Mouse (Mus musculus): ENCODE data around the gene Defb22.
A peak's percentile ranks its signal among the peaks of the same experiment; 100 is the strongest.

Defb22 gene

DNA sequence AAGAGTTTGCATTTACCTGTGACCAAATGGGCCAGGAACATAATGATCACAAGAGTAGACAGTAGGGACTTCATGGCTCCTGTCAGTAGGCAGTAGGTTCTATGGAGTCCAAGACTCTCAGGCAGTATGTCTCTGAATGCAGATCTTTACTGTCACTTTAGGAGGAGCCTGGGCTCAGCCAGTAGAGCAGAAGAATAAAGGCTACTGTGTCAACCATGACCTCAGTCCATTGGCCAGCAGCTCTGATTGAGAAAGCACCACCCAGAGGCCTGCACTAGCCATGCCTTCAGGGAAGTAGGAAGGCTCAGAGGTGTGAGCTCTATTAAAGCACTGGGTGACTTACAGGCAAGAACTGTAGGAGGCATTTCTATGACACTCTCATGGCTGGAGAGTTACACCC is at the start of gene Defb22:
Gene Defb22 (minus strand): TSS at position 101 of the 400 bp plus-strand sequence.
- no peak for DNase-seq (ENCODE audit: low spot score in 2 of 2)

DNA sequence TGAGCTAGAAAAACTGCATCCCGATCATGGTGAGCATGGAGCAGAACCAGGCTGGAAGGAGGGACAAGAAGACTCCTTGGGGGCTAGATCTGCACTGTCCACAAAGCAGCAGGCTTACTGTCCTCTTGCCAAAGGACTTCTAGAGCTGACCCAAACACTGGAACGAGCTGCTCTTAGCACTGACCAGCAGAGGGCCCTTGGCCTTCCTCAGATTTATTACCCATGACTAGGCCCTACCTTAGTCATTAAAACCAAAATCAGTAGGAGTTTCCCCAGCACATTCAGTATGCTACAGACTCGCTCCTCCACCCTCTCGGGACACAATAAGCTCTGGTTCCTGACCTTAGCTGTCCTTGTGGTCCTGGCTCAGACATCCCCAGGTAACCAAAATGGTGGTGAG is 28.0 kb upstream of the Defb22 start, which contains the start of gene Defb28:
Gene Defb28 (plus strand): TSS at position 275 of the 400 bp plus-strand sequence.
- no peak for DNase-seq (ENCODE audit: low spot score in 2 of 2)

DNA sequence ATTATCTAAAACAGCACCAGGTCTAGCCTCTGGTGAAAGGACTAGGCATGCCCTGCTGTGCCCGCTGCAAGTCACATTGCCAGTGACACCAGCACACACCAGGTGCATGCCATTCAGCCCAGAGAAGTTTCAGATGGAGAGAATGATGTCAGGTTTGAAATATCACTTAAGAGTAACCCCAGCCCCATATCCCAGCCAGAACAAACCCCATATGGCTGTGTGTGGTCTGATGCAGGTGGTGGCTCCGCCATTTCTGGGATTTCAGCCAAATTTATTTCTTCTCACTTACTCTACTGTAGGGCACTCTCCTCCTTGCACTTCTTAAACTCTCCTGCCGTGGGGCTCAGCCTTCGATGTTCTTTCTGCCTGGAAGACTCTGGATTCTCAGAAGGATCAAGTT is 26.1 kb upstream of the Defb22 start:
- no peak for DNase-seq (ENCODE audit: low spot score in 2 of 2)

DNA sequence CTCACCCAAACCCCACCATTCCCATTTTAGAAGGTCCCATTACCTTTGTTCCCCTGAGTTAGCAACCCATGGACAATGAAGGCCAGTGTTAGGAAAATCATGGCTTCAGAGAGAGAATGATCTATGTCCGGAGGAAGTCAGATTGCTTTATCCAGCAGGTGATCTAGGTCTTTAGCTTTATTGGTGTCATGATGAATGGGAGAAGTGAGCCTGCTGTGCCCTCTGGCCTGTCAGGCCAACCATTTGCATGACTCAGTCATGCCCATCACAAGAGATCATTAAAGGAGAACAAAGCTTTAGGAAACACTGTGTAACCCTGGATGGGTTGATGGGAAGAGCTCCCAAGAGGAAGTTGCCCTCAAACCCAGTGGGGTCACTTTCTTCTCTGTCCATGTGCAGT is 21.7 kb upstream of the Defb22 start, which contains the start of gene Defb26:
Gene Defb26 (minus strand): TSS at position 101 of the 400 bp plus-strand sequence.
- no peak for DNase-seq (ENCODE audit: low spot score in 2 of 2)

DNA sequence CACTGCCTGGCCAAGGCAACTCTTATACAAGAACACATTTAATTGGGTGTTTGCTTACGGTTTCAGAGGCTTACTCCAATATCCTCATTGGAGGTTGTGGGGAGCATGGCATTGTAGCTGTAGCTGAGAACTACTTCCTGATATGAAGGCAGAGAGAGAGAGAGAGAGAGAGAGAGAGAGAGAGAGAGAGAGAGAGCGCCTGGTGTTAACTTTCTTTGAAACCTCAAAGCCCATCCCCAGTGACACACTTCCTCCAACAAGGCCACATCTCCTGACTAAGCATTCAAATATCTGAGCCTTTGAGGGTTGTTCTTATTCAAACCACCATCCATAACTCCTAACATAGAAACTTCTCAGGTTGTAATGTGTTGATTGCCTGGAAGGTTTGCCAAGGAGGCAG is 14.0 kb upstream of the Defb22 start:
- no peak for DNase-seq (ENCODE audit: low spot score in 2 of 2)

DNA sequence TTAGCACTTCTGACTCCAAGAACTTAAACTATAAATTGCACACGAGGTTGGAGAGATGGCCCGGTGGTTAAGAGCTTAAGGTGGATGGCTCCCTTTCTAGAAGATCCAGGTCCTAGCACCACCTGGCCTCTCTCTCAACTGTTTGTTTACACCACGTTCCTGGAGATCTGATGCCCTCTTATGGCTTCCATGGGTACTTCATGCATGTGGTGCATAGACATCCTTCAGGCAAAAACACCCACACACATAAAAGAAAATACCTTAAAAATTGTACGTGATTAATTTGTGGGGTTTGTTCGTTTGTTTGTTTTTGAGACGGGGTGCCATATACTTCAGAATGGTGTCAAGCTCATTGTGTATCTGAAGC is 10.9 kb upstream of the Defb22 start:
- DNase-seq (ENCODE audit: low spot score in 2 of 2) = no peak

DNA sequence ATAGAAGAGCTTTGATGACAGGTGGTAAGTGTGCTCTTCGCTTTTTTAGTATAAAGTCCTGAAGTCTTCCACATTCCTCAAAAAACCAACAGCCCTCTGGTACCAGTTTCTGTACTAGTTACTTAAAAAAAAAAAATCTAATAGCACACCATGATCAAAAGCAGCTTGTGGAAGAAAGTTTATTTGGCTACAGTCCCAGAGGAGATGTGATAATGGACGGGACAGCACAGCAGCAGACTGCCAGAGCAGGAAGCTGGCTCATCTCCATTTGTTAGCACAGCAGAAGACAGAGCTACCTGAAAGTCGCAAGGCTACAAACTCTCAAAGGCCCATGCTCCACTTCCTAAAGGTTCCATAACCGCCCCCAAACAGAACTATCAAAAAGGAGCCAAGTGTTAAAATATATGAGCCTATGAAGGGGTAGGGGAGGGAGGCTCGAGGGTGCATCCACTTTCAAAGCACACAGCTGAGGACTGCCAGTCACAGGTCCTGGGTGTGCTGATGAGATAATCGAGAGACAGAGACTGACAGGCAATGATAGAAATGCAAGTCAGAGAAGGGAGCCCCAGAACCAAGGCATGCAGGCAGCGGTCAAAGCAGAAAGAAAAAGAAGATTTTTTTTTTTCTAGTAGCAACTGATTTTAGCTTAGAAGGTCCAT is 10.4 kb upstream of the Defb22 start:
- DNase-seq (ENCODE audit: low spot score in 2 of 2) = no peak

DNA sequence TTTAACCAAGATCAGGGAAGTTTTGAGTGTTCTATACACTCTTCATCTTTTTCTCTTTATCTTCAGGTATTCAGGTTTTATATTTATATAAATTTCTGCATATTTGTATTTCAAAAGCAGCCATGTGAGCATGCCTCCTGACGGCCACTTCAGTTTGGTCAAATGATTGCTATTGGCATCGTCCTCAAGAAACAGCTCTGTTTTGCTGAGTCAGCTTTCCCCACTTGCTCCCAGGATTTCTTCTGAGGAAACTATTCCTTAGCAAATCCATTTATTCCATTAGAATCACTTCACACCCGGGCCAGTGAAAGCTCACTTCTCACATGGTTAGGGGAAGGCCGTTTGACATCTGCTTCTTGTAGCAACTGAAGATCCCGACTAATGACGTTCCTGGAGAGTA is 8.1 kb upstream of the Defb22 start:
- no peak for DNase-seq (ENCODE audit: low spot score in 2 of 2)

DNA sequence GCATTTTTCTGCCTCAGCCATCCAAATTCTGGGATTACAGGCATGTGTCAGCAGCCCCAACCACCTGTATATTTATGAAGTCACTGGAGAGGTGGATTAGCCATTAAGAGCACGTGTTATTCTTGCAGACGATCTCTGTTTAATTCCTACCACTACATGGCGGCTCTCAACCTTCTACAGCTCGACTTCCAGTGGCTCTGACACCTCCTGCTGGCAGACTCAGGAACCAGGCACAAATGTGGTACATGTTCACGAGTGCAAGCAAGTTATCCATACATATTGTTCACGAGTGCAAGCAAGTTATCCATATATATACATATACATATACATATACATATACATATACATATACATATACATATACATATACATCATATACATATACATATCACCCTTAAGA is 3.2 kb upstream of the Defb22 start:
- DNase-seq (ENCODE audit: low spot score in 2 of 2) = no peak

DNA sequence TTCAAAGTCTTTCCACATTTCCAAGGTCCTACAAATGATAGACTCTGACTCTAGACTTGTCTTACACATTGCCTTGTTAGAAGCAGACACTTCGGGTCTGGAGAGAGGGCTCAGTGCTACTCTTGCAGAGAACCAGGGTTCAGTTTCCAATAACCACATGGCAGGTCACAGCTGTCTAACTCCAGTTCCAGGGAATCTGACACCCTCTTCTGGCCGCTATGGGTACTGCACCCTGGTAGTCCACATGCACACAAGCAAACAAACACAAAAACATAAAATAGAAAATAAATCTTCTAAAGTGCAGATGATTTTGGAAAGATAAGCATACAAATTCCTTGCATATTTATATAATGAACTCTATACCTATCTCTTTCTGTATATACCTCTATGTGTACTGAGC is 2.9 kb downstream of the Defb22 start:
- DNase-seq (ENCODE audit: low spot score in 2 of 2) = no peak

DNA sequence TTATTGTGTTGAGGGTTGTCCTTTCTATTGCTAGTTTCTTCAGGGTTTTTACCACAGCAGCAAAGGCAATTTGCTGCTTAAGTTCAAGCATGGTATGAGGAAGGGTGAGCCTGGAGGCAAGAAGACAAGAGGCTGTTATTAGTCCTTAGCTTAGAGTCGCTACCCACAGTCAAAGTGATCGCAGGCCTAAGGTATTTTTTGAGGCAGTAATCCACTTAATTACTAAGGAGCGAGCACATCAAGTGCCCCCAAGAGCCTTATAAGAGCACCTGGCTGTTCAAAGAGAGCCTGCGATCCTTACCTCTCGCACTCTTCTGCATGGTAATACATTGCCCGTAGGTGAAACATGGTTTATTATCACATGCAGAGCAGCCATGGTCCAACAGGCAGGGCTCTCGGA is 8.2 kb downstream of the Defb22 start:
- DNase-seq (ENCODE audit: low spot score in 2 of 2) = no peak

DNA sequence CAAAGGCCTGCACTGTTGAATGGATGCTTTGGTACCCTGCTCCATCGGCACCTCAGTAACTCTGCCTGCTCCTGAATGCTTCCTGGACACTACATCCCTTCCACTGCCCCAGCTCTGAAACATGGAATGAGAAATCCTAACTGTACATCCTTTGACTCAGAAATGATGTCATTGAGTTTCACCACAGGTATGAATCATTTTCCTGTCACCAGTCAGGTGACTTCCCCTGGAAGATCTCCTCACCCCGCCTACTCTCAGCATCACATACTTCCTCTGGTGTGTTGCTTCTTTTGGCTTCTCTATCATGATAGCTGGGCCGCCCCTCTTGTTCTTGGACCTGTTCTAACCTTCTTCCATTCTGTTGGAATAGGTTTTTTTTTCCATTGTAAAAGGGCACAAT is 9.1 kb downstream of the Defb22 start:
- no peak for DNase-seq (ENCODE audit: low spot score in 2 of 2)

DNA sequence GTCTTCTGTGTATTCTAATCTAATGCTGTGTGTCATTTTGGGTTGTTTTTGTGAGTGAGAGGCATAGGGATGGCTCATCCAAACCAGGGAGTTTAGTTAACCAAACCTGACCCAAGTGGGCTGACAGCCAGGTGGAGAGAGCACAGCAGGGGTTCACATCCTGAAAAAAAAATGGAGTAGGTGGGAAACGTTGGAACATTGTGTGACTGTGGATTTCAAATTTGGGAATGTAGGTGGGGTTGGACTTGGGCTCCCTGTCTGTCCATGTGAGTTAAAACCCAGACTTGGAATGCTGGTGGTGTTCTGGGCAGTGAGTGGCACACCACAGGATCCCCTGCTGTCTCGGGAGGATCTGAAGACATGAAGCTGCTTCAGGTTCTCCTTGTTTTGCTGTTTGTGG is 13.2 kb downstream of the Defb22 start, which contains the start of gene Defb20:
Gene Defb20 (plus strand): TSS at position 301 of the 400 bp plus-strand sequence.
- no peak for DNase-seq (ENCODE audit: low spot score in 2 of 2)

DNA sequence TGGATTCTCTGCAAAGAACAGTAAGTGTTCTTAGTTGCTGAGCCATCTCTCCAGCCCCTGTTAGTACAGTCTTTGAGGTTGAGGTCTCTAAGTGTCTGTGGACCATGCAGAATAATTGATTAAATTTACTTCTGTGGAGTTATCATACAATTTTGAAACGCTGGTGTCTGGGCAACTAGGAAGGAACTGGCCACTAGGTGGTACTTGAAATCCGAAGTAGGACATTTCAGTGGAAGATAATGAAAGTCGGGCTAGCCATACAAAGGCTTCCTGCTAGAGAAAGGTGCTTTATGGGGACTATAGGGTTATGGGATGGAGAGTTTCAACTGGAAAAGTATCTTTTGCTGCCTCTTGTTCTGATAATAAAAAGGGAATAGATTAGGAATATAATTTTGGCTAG is 17.5 kb downstream of the Defb22 start:
- no peak for DNase-seq (ENCODE audit: low spot score in 2 of 2)

DNA sequence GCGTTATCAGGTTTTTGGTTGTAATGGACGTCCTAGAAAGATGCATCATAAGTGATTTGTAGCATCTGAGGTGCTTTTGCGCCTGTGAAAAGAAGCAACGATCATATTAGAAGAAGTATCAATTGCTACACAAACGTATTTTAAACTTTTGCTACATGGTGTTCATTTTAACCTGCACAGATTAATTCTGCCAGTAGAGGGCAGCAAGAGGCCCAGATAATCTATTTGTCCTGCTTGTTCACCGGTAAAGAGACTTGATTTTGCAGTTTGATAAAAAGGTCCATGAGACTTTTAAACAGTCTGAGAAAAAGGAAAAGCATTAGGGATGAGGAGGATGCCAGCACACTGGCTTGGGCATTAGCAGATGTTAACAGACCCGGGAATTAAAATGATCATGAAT is 19.0 kb downstream of the Defb22 start:
- peak in 1 of 2 experiments; percentile 8 for DNase-seq (ENCODE audit: low spot score in 2 of 2)

DNA sequence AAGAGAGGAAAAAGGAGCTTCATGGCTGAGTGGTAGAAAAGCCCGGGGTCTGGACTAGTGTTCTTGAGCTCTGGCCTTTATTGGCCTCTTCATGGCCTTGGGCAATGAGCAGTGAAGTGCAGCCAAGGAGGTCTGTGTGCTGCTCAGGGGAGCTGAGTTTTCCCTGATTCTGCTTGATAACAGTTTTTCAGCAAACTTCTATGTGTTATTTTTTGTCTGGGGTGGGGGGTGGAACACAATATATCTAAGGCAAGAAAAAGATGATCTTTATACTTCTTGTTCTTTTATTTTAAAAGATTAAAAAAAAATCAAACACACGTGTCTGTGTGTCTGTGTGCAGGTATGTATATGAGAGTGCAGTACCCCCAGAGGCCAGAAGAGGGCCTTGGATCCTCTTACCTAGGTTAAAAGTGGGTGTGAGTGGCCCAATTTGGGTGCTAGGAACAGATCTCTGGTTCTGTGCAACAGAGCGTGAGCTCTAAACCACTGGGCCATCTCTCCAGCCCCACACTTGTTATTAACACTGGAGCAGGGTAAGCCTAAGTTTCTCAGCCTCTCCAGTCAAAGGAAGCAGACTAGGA is 25.3 kb downstream of the Defb22 start, which contains the start of gene Defb23:
Gene Defb23 (minus strand): TSS at position 51 of the 581 bp plus-strand sequence.
- DNase-seq (ENCODE audit: low spot score in 2 of 2) = no peak

DNA sequence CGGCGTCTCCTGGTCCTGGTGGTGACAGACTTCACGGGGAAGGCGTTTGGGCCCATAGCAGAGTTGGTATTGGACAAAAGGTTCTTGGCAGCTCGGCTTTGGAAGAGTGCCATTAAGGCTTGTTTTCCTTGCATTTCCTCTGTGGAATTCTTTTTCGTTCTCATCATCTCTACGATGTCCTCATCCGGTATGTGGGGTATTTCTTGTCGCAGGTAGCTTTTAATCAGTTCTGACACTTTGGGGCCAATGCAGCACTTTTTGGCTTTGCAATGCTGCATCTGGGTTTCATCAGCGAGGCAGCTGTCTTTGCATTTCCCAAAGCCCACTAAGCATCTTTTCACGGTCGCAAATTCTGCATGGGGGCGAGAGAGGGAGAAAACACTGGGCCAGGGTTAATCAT is 30.7 kb downstream of the Defb22 start:
- DNase-seq (ENCODE audit: low spot score in 2 of 2) = no peak

DNA sequence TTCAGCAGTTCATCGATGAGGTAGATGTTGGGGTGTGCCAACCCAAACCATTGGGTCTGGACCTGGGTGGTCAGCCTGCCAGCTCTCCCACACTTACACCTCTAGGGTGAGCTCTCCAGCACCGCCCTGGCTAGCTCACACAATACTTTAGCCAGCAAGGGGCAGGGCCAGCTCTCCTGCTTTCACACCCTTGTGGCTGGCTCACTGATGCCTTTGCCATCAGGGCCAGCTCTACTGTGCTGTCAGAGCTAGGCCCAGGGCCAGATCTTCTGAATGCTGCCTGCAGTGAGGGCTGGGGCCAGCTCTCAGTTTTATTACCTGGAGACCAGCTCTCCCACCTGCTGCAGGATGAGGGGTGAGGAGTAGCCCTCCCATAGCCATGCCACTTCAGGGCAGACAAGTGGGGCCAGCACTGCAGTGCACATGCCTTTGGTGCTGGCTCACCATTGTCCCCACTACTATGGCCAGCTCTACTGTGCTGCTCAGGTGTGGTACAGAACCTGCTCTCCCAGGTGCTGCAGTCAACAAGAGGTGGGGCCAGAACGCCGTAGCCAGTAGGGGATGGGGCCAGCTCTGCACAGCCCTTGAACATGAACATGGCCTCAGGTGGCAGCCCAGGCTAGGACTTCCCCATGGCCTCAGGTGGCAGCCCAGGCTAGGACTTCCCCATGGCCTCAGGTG is 37.7 kb downstream of the Defb22 start:
- DNase-seq (ENCODE audit: low spot score in 2 of 2) = no peak

DNA sequence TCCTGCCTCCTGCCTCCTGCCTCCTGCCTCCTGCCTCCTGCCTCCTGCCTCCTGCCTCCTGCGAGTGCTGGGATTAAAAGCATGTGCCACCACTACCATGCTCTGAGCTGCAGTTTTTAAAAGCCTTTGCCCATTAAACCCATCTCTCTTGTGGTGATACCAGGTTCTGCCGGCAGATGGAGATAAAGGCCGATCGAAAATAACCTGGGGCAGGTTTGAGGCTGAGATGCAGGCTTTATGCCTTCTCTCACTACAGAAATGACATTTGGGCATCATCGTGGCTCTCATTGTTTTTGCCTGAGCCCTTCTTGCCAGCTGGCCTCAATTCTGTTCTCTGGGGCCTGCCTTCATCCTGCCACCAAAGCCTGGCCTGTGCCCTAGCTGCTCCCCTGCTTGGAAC is 39.7 kb downstream of the Defb22 start:
- DNase-seq (ENCODE audit: low spot score in 2 of 2) = peak; percentile 26 to 56

DNA sequence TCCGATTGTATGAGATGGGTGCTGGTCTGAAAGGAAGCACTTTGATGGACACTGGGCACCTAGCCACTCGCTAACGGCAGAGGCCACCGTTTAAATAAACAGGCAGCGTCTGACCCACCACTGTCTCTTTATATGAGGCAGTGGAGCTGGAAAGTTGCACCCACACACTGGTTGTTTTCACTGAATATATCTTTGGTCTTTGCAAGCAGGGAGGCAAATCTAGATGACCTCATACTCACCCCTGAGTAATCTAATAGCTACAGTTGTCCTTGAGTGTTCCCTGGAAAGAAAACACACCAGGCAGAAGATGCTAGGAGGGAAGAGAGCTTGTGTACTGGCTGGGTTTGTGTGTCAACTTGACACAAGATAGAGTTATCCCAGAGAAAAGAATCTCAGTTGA is 42.5 kb downstream of the Defb22 start:
- DNase-seq (ENCODE audit: low spot score in 2 of 2) = no peak

DNA sequence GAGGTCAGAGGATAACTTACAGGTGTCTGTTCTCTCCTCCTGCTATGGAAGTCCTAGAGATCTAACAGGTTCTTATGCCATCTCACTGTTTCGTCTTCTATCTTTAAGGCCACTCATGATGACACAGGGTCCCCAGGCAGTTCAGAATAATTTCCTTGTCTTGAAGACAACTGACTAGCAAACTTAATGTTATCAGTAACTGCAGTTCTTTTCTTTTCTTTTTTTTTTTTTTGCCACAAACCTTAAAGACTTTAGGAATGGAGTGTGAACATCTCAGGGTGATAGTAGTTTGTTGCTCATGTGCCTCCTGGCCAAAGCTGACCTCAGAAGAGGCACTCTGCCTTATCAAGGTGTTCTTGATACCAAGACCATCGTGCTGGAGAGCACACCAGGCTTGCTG is 43.3 kb downstream of the Defb22 start:
- no peak for DNase-seq (ENCODE audit: low spot score in 2 of 2)

DNA sequence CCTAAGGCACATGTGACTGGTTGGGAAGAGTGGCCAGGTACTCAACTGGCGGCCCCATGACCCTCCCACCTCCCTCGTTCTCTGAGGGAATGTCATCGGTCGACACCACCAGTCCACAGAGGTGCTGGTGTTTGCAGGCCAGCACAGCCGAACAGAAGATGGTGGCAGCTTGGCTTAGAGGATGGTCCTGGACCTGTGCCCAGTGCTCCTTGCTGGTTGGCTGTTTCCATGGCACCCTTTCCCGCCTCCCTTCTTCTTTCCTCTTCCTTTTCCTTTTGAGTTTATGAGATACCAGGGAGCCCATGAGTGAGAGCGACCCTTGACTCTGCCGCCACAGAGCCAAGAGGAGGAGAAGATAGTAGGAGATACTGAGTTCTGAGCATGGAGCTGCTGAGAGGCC is 46.7 kb downstream of the Defb22 start:
- DNase-seq (ENCODE audit: low spot score in 2 of 2) = no peak

DNA sequence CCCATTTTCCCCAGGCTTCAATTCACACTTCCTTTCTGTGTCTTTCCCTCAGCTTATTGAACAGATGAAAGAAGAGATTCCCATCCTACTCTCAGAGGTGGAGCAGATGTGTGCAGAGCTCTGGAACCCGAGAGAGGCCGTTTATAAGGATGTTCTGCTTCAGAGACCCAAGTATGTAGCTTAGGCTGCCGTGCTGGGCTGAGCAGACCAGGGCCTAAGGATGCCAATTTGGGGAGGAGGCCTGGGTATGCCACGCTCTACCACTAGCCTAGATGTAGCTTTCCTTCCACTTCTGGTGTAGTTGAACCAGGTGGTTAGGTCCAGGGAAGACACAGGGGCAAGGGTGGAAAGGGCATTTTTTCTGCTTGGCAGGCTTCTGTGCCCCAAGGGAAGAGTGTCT is 47.6 kb downstream of the Defb22 start:
- no peak for DNase-seq (ENCODE audit: low spot score in 2 of 2)
